Mouse (Mus musculus) B cell, adult 62 days (primary cell): ENCODE data around the gene Hnrnpab. TPM values are rescaled to one million over a fixed set of nuclear protein-coding genes. Genes with fewer than 3 reads are reported as not detected.

Experiments
- total RNA-seq: library from RNA; stranded (reverse); gene quantifications from 4 replicates; pipeline ENCODE4 v1.2.4, GENCODE M21; 2023

Hnrnpab gene
- 237 to 253 TPM (median 248 TPM) in 4 replicates for total RNA-seq

DNA sequence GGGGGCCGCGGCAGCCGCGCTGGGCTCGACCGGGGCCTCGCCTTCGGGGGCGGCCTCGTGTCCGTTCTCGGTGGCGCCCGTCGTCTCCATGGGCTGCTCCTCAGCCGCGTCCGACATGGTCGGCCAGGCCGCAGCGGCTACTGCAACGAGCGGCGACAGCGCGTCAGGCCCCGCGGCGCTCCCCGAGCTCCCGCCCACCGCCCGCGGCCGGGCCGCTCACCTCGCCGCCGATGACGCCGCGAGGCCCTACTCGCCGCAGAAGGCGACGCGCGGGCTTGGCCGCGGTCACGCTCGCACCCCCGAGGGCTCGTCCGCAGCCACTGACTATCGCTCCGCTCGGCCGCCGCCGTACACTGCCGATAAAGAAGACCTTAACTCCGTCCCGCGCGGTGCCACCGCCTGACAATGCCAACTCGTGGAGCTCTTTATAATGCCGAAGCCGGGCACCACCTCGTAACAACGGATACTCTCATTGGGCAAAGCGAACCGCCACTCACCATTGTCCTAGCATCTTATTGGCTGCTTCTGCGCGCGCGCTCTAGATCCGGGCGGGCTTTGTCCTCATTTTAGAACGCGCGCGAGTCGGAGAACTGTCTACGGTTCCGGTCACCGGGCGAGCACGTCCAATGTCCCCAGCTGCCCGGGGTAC lies at the start of gene Hnrnpab:
Gene Hnrnpab, minus strand, starts transcription at position 401 of the 649 bp plus-strand sequence.

DNA sequence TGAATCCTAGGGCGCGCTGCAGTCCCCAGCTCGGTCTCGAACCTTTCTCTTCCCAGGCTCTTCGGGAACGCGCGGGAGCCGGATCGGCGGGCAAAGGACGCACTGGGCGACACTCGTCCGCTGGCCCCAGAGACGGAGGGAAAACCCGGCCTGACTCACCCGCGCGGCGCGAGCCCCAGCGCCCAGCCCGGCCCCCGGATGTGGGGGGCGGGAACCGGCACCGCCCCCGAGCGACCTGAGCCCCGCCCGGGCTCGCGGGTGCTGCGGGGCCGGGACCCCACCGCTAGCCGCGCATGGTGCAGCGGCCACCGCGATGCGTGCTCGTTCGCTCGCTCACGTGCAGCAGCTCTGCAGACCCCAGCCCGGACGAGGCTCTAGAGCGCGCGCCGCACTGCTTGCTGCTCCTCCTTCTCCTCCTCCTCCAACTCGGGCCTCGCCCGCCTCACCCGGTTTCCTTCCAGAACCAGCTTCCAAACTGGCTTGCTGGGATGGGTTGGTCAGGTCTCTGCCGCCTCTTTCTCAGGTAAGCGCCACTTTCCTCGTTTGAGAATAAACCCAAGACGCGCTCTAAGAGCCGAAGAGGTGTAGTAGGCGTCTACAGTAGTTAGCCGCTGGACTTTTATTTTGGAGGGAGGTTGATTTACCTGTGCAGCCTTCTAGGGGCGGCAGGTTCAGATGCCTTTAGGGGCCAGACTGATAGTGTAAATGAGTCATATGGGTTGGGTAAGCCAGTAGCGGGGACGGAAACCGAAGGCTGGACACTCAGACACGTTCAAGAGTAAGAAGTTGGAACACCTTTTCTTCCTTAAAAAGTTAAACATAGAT lies 44.3 kb upstream of the Hnrnpab start, which contains the start of the genes N4bp3 and D930048N14Rik:
Gene N4bp3, minus strand, starts transcription at position 152 of the 825 bp plus-strand sequence.
Gene D930048N14Rik, plus strand, starts transcription at position 264 of the 825 bp plus-strand sequence.

DNA sequence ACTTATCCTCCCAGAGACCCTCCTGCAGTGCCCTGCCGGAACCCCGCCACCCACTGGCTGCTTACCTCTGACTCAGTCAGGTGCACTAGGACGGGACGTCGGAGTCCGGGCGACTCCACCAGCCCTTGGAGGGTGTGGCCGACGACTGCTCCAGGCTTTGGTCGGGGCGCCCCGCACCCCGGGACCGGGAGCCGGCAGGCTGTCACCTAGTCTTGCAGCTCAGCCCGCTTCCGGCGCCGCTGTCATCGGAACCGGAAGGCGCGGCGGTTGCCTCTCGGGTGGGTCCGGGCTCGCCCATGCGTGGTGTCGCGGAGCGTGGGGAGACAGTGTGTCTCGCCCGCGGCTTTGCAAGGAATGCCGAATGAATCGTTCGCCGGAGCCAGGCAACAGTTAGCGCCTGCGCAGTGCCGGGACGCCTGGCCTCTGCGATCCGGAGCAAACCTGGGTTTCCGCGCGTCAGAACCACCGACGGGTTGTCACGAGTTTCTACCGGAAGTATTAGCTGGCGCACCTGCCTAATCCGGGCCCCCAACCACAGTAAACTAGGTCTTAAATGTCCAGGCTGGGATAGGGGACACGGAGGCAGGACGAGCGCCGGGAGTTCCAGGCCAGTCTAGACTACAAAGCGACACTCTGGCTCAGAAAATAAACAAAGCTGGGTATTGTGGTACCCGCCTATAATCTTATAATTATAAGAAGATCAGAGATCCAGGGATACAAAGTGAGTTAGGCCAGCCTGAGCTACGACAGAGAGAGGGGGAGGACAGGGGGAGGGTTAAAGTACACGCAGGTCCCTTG lies 29.1 kb upstream of the Hnrnpab start, which contains the start of gene Rmnd5b:
Gene Rmnd5b, minus strand, starts transcription at position 372 of the 798 bp plus-strand sequence.

DNA sequence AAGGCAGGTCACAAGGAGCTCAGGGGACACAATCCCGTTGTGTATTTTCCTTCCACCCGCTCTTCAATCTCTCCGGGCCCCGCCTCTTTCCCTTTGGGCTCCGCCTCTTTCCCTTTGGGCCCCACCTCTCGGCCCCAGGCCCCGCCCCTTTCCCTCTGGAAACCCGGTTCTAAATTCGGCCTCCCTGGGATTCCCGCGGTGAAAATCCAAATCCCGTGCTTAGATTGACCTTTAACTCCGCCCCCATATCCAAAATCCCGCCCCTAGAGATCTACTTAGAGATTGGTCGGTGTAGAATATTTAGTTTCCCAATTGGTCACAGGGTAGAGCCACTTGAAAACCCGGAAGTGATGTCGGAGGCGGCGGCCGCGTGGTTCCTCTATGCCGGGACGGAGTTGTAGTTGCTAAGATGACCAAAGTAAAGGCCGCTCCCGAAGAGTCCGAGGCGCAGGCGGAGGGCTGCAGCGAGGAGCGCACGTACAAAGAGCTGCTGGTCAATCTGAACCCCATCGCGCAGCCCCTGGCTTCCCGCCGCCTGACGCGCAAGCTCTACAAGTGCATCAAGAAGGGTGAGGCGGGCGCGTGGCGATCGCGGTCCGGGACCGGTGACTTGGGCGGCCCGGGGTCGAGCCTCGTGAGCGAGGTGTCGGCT lies 12.9 kb upstream of the Hnrnpab start, which contains the start of gene Nhp2:
Gene Nhp2, plus strand, starts transcription at position 327 of the 652 bp plus-strand sequence.

DNA sequence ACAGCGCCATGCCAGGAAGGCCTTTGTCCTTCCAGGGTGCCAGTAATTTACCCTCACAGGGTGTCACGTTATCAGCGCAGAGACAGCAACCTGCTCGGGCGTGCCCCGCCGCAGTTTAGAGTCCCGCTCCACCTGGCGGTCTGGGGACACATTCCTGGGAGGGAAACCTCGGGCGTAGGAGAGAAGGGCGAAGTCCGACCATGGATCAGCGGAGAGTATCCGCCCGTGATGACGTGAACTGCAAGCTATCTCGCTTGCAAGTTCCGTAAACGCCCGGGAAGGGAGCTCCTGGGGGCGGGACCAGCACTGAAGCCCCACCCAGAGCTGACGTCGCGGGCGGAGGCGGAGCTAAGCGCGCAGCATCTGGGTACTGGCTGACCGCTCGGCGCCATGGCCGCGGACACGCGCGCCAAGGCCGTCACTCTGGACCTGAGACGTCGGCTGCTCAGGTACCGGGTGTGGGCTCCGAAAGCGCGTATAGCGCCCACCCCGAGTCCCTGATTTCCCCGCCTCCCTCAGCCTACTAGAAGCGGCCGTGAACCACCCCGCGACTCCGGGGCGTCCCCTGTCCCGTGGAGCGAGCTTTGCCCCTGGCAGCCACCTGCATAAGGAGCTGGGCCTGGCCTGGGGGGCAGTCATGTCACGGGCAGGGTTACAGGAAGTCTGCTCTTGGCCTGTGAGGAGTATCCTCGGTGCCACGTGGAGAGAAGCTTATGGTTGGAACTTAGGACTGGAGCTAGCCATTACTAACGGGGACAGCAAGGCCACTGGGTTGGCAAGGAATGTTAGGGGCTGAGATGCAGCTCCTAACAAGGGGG lies 22.0 kb downstream of the Hnrnpab start, which contains the start of gene Phykpl:
Gene Phykpl, plus strand, starts transcription at position 327 of the 818 bp plus-strand sequence.

Other genes with a start within 250 kb of the Hnrnpab start
- gene Phykpl, start 22.1 kb downstream of the Hnrnpab start, total RNA-seq, result 19.8 to 29.6 TPM (median 21.4 TPM) in 4 replicates
- gene Nhp2, start 12.9 kb upstream of the Hnrnpab start, total RNA-seq, result 47.5 to 57.3 TPM (median 52.7 TPM) in 4 replicates
- gene Rmnd5b, start 29.0 kb upstream of the Hnrnpab start, total RNA-seq, result 113 to 145 TPM (median 127 TPM) in 4 replicates
- 19.1 to 21.9 TPM (median 21.6 TPM) in 4 replicates for gene N4bp3, start 44.0 kb upstream of the Hnrnpab start, total RNA-seq
- 1.6 to 2.2 TPM (median 1.9 TPM) in 4 replicates for gene D930048N14Rik, start 44.1 kb upstream of the Hnrnpab start, total RNA-seq
- 5.5 to 9.0 TPM (median 6.6 TPM) in 4 replicates for gene 0610009B22Rik, start 82.0 kb upstream of the Hnrnpab start, total RNA-seq
- gene Sec24a, start 156.8 kb upstream of the Hnrnpab start, total RNA-seq, result 97.5 to 103 TPM (median 101 TPM) in 4 replicates
- gene Sar1b, start 156.8 kb upstream of the Hnrnpab start, total RNA-seq, result 31.6 to 39.8 TPM (median 35.3 TPM) in 4 replicates